9 mouse cellular contexts compared by ENCODE assay signal in genomic region chr13:58453541-58453940, GRCm38 (mm10). TPM values are rescaled to one million over a fixed set of nuclear protein-coding genes. Genes with fewer than 3 reads are reported as not detected.
DNase-seq lines count a peak whose midpoint lies in the region; ATAC-seq and TF ChIP-seq lines count a peak whose summit lies in the region.
"Had no signal": no experiment of that assay in that cellular context is flagged by ENCODE, and none has a peak within 500 bp of the region (broad histone marks: within the 10 kb centered on the region; RNA-seq: fewer than 3 reads in every experiment).

No protein-coding gene starts in this region.

- no peaks in the 10 kb centered on the region for H3K36me3 ChIP-seq in hindbrain, postnatal 0 days (ENCODE audit: insufficient read depth, low read length)
- no peaks in the 10 kb centered on the region for H3K36me3 ChIP-seq in hindbrain, embryonic 16.5 days (ENCODE audit: control insufficient read depth, insufficient read depth, low read length)
- no peaks in the 10 kb centered on the region for H3K36me3 ChIP-seq in embryonic facial prominence, embryonic 15.5 days
- no peaks in the 10 kb centered on the region for H3K36me3 ChIP-seq in lung, postnatal 0 days (ENCODE audit: insufficient read depth, low read length)

- WGBS in hindbrain, postnatal 0 days, result 49% methylated on average over 10 of the region's 10 CpGs
- WGBS in hindbrain, embryonic 16.5 days, result 47% methylated on average over 10 of the region's 10 CpGs
- 23% methylated on average over 10 of the region's 10 CpGs for WGBS in embryonic facial prominence, embryonic 15.5 days
- WGBS in lung, postnatal 0 days, result 30% methylated on average over 10 of the region's 10 CpGs

- DNase-seq in hindbrain, postnatal 0 days (ENCODE audit: low spot score), result no peak
- peak; percentile 44 for DNase-seq in lung, postnatal 0 days (ENCODE audit: low spot score)
- no peak for DNase-seq in adrenal gland, postnatal 4 days (ENCODE audit: low spot score in 2 of 2)
- DNase-seq in frontal cortex, postnatal 36 days (ENCODE audit: low spot score in 2 of 2), result no peak
- DNase-seq: forebrain, postnatal 0 days had no signal

- no peak overlapping the region for H3K4me3 ChIP-seq in hindbrain, postnatal 0 days (ENCODE audit: low read length)
- H3K4me3 ChIP-seq in hindbrain, embryonic 16.5 days (ENCODE audit: low read length), result no peak overlapping the region
- peak overlapping the region; percentile 39 for H3K4me3 ChIP-seq in embryonic facial prominence, embryonic 15.5 days (replicated peaks)
- no peak overlapping the region for H3K4me3 ChIP-seq in lung, postnatal 0 days (ENCODE audit: low read depth, low read length)

- H3K9ac ChIP-seq in hindbrain, postnatal 0 days (replicated peaks; ENCODE audit: low read length), result no peak overlapping the region
- no peak overlapping the region for H3K9ac ChIP-seq in hindbrain, embryonic 16.5 days (ENCODE audit: low read depth, low read length)
- H3K9ac ChIP-seq in embryonic facial prominence, embryonic 15.5 days, result no peak overlapping the region
- H3K9ac ChIP-seq in lung, postnatal 0 days (replicated peaks; ENCODE audit: low read depth), result no peak overlapping the region
- H3K9ac ChIP-seq: forebrain, postnatal 0 days had no signal

- TF ChIP-seq EP300 in lung, postnatal 0 days (IDR thresholded peaks at IDR 0.05), result no peak

- no peaks in the 10 kb centered on the region for H3K4me1 ChIP-seq in hindbrain, postnatal 0 days (ENCODE audit: insufficient read depth, low read length)
- H3K4me1 ChIP-seq in hindbrain, embryonic 16.5 days (ENCODE audit: control insufficient read depth, insufficient read depth, low read depth, low read length), result peaks cover 6% of the 10 kb centered on the region
- H3K4me1 ChIP-seq in embryonic facial prominence, embryonic 15.5 days, result peaks cover 14% of the 10 kb centered on the region
- H3K4me1 ChIP-seq in lung, postnatal 0 days (ENCODE audit: insufficient read depth, low read depth, low read length), result 0 out of 2 replicates have a peak, but pooled peaks cover 3% of the 10 kb centered on the region

- H3K27me3 ChIP-seq in hindbrain, postnatal 0 days (ENCODE audit: insufficient read depth, low read length), result peaks cover 4% of the 10 kb centered on the region; the same call in 1 of the 2 replicates
- peaks cover 8% of the 10 kb centered on the region; the same call in 1 of the 2 replicates for H3K27me3 ChIP-seq in hindbrain, embryonic 16.5 days (replicated peaks; ENCODE audit: control insufficient read depth, insufficient read depth, low read length)
- H3K27me3 ChIP-seq in embryonic facial prominence, embryonic 15.5 days, result peaks cover 18% of the 10 kb centered on the region
- H3K27me3 ChIP-seq in lung, postnatal 0 days (replicated peaks; ENCODE audit: insufficient read depth, low read length), result peaks cover 8% of the 10 kb centered on the region; the same call in 1 of the 2 replicates

- ATAC-seq in hindbrain, postnatal 0 days, result no peak
- no peak for ATAC-seq in hindbrain, embryonic 16.5 days
- ATAC-seq in CD4-positive, CD25-positive, alpha-beta regulatory T cell, adult 4 months, result peak; percentile 54
- ATAC-seq in embryonic facial prominence, embryonic 15.5 days (ENCODE audit: insufficient number of reproducible peaks, low FRiP score, low TSS enrichment, low read depth), result no peak
- ATAC-seq in lung, postnatal 0 days, result peak; percentile 57
- ATAC-seq: forebrain, postnatal 0 days had no signal

- no peak overlapping the region for H3K27ac ChIP-seq in hindbrain, postnatal 0 days
- H3K27ac ChIP-seq in hindbrain, embryonic 16.5 days (ENCODE audit: low read depth, low read length), result no peak overlapping the region
- H3K27ac ChIP-seq in embryonic facial prominence, embryonic 15.5 days (replicated peaks), result no peak overlapping the region
- H3K27ac ChIP-seq in lung, postnatal 0 days (ENCODE audit: low read length), result no peak overlapping the region
- H3K27ac ChIP-seq: left cerebral cortex, adult 2 months had no signal

- H3K4me2 ChIP-seq in hindbrain, postnatal 0 days (ENCODE audit: low read depth, low read length), result peak overlapping the region; percentile 47
- H3K4me2 ChIP-seq in hindbrain, embryonic 16.5 days (ENCODE audit: low read length), result no peak overlapping the region
- H3K4me2 ChIP-seq in embryonic facial prominence, embryonic 15.5 days (replicated peaks), result peak overlapping the region; percentile 64
- peak overlapping the region; percentile 58 for H3K4me2 ChIP-seq in lung, postnatal 0 days (replicated peaks; ENCODE audit: low read depth, low read length)

- H3K9me3 ChIP-seq in hindbrain, postnatal 0 days (ENCODE audit: low read length), result no peaks in the 10 kb centered on the region
- no peaks in the 10 kb centered on the region for H3K9me3 ChIP-seq in hindbrain, embryonic 16.5 days (ENCODE audit: control insufficient read depth, low read length)
- no peaks in the 10 kb centered on the region for H3K9me3 ChIP-seq in embryonic facial prominence, embryonic 15.5 days (replicated peaks)
- no peaks in the 10 kb centered on the region for H3K9me3 ChIP-seq in lung, postnatal 0 days (ENCODE audit: low read length)

- TF ChIP-seq CTCF in hindbrain, postnatal 0 days (IDR thresholded peaks at IDR 0.05; ENCODE audit: low read depth), result no peak
- no peak for TF ChIP-seq CTCF in lung, postnatal 0 days (IDR thresholded peaks at IDR 0.05)

RNA-seq across cellular contexts. Expression of gene Hnrnpk, which starts 50.4 kb away (rescaled TPM):
- total RNA-seq in hindbrain, postnatal 0 days (2014; rRNA removed), result 422 and 471 TPM in 2 replicates
- 910 and 964 TPM in 2 replicates for polyA plus RNA-seq in hindbrain, postnatal 0 days (2015; fragmentation: Nextera tagmentation; extraction: Ambion mirVana)
- 1,201 and 1,280 TPM in 2 replicates for polyA plus RNA-seq in hindbrain, embryonic 16.5 days (2015; fragmentation: Nextera tagmentation; extraction: Ambion mirVana)
- 1,000 to 10,000 TPM; 2,078 to 2,363 TPM for polyA plus RNA-seq in CD4-positive, CD25-positive, alpha-beta regulatory T cell, adult 4 months (2017; shearing (Covaris generic))
- 1,301 and 1,310 TPM in 2 replicates for polyA plus RNA-seq in embryonic facial prominence, embryonic 15.5 days (2015; fragmentation: Nextera tagmentation; extraction: Ambion mirVana)
- polyA plus RNA-seq in lung, postnatal 0 days (2015; fragmentation: Nextera tagmentation; extraction: Ambion mirVana), result 681 and 815 TPM in 2 replicates
- 1,000 to 10,000 TPM; 1,032 to 1,080 TPM for total RNA-seq in adrenal gland, postnatal 4 days (2021)

RNA-seq across cellular contexts. Expression of gene Rmi1, which starts 51.5 kb away (rescaled TPM):
- 10.8 and 11.1 TPM in 2 replicates for total RNA-seq in hindbrain, postnatal 0 days (2014; rRNA removed)
- polyA plus RNA-seq in hindbrain, postnatal 0 days (2015; fragmentation: Nextera tagmentation; extraction: Ambion mirVana), result 19.0 and 19.5 TPM in 2 replicates
- 22.2 and 24.2 TPM in 2 replicates for polyA plus RNA-seq in hindbrain, embryonic 16.5 days (2015; fragmentation: Nextera tagmentation; extraction: Ambion mirVana)
- polyA plus RNA-seq in CD4-positive, CD25-positive, alpha-beta regulatory T cell, adult 4 months (2017; shearing (Covaris generic)), result 10 to 100 TPM; 21.0 to 23.5 TPM
- polyA plus RNA-seq in embryonic facial prominence, embryonic 15.5 days (2015; fragmentation: Nextera tagmentation; extraction: Ambion mirVana), result 24.4 and 26.1 TPM in 2 replicates
- 15.5 and 17.5 TPM in 2 replicates for polyA plus RNA-seq in lung, postnatal 0 days (2015; fragmentation: Nextera tagmentation; extraction: Ambion mirVana)
- total RNA-seq in adrenal gland, postnatal 4 days (2021), result 10 to 100 TPM; 23.2 to 24.8 TPM

Comparison
In these comparisons a context has a peak if more than half of its experiments do, and no peak if none do; other contexts are left out.
1. ATAC-seq: peak in CD4-positive, CD25-positive, alpha-beta regulatory T cell, adult 4 months (single experiment) and lung, postnatal 0 days (single experiment); none in hindbrain, postnatal 0 days (single experiment), hindbrain, embryonic 16.5 days (single experiment) and embryonic facial prominence, embryonic 15.5 days (single experiment).